Mouse (Mus musculus): ENCODE measurements around the gene Hdgfl2. TPM values are rescaled to one million over a fixed set of nuclear protein-coding genes. Genes with fewer than 3 reads are reported as not detected.
A peak's percentile ranks its signal among the peaks of the same experiment; 100 is the strongest.

The Hdgfl2 gene
- total RNA-seq, 2 experiments from 2014 or later = 104 to 115 TPM

GRCm38 (mm10) chr17:56124377-56125275 lies 45.2 kb downstream of the Hdgfl2 start:
- DNase-seq (ENCODE audit: low spot score in 2 of 2) = no peak

- no peak for DNase-seq (ENCODE audit: low spot score in 2 of 2)
Measured at GRCm38 (mm10) chr17:56125276-56125630, 45.8 kb downstream of the Hdgfl2 start.

DNA sequence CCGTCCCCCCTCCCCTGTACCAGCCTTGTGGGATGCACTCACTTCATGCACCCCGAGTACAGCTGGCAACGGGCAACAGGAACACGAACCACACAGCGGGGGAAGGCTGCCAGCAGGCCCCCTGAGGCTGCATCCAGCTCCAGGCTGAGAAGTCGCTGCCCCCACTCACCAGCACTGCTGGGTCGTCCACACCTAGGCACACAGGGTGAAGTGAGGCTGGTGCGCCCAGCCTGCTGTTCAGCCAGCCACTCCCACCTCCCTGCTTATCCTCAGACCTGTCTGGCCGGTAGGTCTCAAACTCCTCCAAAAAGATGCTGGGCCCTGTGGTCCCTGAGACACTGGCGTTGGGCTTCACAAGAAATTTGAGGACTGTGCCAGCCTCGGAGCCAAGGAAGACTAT lies 46.7 kb downstream of the Hdgfl2 start:
- no peak for DNase-seq (ENCODE audit: low spot score in 2 of 2)

GRCm38 (mm10) chr17:56128246-56128645 lies 48.8 kb downstream of the Hdgfl2 start:
- no peak for DNase-seq (ENCODE audit: low spot score in 2 of 2)

- DNase-seq (ENCODE audit: low spot score in 2 of 2) = no peak
Measured at GRCm38 (mm10) chr17:56131136-56131535, 51.7 kb downstream of the Hdgfl2 start.

DNA sequence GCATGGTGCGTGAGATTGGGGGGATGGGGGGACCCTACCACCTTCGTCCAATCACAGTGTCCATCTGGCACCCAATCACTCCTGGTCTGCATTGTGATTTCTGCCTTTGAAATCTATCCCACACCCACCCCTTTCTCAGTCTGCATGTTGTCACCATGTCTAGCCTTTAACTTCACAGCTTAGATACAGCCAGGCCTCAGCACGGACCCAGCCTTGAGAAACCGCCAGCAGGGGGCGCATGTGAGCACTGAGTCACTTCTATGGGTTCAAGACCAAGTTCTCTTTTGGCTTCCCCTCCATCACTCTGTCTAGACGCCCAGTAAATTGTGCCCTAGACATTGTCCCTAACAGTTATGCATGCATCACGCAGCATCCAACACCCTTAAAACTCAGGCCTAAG lies 52.4 kb downstream of the Hdgfl2 start:
- DNase-seq (ENCODE audit: low spot score in 2 of 2) = no peak

DNA sequence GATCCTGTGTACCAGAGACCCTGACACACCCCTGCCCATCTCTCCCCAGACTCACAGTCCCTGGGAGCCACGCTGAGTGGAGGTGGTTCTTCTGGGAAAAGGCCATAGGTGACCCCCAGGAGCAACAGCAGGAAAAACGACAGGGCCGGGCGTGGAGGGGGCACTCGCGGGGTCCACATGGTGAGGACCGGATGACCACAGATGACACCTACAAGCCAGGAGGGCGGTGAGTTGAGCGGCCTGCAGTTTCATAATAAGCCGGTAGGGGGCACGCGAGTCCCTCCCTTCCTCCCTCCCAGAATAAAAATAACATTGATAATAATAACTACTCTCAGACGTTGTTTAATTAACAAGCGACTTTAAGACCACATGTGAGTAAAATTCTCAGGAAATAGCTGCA lies 53.2 kb downstream of the Hdgfl2 start:
- no peak for DNase-seq (ENCODE audit: low spot score in 2 of 2)

GRCm38 (mm10) chr17:56133457-56134363 lies 54.3 kb downstream of the Hdgfl2 start:
- no peak for DNase-seq (ENCODE audit: low spot score in 2 of 2)

DNA sequence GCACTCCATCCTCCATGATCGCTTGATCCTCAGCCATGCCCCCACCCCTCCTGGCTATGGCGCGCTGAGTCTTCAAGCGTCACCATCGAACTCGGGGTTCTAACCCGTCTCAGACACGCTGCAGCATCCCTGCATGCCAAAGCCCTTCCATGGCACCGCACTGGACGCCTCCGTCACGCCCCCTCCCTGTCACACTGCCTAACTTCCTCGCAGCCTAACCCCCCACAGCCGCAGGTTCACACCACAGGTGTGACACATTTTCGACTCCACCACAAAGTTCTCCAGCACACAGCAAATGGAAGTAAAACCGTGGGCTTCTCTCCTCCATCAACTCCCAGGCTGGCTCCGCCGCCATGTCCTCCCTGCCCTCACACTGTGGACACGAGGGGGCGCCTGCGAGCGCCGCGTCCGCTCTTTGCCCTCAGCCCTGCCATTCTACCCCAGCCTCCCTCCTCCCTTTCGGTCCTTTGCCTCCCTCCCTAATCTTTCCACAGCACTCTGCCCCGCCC lies 55.1 kb downstream of the Hdgfl2 start:
- no peak for DNase-seq (ENCODE audit: low spot score in 2 of 2)

DNA sequence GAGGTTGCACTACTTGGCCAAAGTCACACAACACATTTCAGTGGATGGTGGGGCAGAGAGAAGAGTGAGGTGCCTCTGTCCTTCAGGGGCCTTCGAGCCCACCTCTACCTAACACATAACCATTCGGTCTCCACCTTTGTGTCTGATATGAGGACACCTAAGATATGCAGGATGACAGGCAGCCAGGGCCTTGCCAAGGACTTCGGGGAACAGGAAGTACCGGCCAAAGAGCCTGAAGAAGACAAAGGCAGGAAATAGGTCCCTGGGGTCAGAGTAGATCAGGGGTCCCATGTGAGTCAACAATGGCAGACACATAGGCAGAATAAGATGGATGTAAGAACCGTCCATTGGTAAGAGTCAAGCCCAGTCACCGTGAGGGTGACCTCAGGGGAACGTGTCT lies 57.1 kb downstream of the Hdgfl2 start:
- DNase-seq (ENCODE audit: low spot score in 2 of 2) = no peak

DNA sequence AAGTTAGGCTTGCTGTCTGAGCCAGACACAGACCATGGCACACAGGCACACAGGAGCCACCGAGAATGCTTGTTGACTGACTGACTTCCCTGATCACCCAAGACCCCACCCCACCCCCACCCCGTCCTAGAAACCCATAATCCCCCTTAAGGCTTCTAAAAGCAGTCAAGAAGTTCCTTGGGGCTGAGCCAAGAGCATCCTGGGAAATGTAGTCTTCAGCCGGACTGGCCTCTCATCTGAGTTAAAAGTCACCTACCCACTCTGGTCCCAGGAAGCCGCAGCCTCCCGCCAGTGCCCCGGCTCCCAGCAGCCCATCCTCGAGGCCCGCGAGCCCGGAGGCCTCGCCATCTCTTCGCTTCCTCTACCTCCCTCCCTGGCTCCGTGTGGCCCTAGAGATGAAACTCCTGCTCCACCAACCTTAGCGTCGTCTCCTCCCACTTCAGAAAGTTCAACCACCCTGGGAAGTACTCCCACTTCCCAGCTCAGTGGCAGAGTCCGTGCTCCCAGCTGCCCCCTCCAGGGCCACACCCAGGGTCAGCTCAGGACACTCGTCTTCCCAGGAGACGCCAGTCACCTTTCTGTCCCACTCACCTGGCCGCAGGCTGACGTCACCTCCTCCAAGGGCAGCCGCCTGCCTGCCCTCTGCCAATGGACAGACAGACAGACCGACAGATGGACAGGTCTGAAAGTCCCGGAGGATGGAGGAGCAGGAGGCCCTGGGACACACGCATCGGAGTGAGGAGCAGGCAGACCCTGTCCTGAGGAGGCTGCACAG lies 58.6 kb downstream of the Hdgfl2 start:
- no peak for DNase-seq (ENCODE audit: low spot score in 2 of 2)

GRCm38 (mm10) chr17:56139355-56139754 lies 59.9 kb downstream of the Hdgfl2 start:
- DNase-seq (ENCODE audit: low spot score in 2 of 2) = no peak

DNA sequence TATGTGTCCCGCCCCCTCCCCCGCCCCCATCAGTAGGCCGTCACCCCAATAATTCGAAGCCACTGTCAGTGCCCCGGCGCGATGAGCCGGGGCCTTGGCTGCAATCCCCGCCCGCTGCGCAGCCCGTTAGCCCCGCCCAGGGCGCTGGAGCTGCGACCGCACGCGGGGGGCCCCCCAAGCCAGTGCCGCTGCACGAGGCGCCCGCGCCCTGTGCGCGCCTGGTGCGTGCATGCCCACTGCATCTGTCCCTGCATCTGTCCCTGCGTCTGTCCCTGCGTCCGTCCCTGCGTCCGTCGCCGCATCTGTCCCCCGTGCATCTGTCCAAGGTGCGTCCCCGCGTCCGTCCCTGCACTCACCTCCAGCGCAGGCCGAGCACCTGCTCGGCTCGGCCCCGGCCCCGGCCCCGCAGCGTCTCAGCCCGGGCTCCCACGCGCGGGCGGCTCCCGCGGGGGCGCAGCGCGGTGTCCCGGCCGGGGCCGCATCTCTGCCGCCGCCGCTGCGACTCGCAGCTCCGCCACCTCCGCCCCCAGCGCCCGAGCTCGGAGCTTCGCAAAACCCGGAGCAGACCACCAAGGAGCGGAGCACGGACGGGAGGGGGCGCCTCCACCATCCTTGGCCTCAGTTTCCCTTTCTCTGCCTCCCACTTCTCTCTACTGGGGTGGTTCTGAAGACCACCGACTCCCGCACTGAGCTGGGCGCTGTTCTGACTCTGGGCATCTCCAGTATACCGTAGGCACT lies 60.6 kb downstream of the Hdgfl2 start, which contains the start of gene Sema6b:
Gene Sema6b (minus strand): TSS at position 486 of the 738 bp plus-strand sequence.
- DNase-seq (ENCODE audit: low spot score in 2 of 2) = peak; percentile 78 to 80

DNA sequence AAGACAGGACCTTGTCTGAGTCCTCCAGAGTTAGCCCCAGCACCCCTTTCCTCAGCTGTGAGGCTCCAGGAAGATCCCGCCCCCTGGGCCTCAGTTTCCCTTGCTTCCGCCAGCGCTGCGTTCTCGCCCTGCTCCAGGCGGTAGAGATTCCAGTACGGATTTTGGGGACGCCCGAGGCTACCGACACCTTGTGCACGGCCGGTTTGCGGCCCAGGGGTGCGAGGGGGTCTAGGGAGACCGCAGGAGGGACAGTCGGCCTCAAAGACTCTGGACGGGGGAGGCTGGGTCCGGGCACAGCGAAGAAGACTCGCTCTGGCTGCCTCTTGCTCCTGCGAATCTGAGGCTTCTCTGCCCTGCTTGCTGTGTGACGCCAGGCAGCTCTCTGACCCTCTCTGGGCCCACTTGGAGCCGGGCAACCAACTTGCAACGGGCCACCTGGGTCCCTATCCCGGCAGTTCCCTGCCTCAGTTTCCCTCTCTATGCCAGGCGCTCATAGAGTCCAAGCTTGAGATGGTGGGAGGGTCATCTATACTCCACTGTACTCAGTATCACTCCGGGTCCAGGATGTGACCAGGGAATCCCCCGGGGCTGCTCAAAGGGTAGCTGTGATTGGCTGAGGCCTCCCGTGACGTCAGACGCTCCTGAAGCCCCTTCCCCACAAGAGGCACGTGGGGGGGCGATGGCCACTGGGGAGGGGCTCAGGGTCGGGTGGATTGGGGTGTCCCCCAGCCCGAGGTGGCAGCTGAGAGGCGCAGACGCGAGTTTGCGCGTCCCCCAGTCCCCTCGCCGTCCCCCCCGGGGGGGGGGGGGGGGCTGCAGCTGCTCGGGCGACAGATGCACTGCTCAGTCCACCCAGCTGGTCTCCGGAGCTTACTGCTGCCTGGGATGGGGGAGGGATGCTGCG lies 62.5 kb downstream of the Hdgfl2 start:
- DNase-seq (ENCODE audit: low spot score in 2 of 2) = peak; percentile 67 to 69

DNA sequence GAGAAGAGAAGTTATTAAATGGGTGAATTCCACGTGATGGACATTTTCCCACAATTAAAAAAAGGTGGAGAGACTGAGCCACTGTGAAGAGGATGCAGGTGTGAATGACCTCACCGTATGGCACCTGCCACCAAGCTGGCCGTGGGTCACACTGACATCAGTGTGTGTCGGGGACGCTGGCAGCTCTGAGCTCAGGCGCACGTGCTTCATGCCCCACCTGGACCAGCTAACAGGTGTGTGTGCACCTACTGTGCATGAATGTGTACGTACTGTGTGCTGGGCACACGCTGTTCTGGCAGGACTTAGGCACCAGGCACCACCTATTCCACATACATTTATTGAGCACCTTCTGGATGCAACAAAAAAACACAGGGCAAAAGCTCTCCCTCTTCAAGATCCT lies 65.1 kb downstream of the Hdgfl2 start:
- DNase-seq (ENCODE audit: low spot score in 2 of 2) = no peak

DNA sequence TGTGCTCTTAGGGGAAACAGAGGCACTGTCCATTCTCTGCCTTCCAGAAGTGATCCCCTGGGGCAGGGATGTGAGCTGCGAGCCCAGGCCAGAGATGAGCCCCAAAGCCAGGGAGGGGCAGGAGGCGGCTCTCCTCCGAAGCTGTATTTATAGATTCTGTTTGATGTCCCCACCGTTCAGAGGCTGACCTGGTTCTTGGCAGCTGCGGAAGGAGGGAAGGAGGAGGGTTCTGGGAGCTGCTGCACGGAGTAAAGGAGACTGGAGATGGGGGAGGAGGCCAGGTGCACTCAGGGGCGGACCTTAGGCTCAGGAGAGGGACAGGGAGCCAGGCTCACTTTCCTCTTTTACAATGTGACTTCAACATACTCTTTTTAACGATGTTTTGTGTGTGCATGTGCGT lies 66.7 kb downstream of the Hdgfl2 start:
- no peak for DNase-seq (ENCODE audit: low spot score in 2 of 2)

- no peak for DNase-seq (ENCODE audit: low spot score in 2 of 2)
Measured at GRCm38 (mm10) chr17:56147420-56147819, 68.0 kb downstream of the Hdgfl2 start.

DNA sequence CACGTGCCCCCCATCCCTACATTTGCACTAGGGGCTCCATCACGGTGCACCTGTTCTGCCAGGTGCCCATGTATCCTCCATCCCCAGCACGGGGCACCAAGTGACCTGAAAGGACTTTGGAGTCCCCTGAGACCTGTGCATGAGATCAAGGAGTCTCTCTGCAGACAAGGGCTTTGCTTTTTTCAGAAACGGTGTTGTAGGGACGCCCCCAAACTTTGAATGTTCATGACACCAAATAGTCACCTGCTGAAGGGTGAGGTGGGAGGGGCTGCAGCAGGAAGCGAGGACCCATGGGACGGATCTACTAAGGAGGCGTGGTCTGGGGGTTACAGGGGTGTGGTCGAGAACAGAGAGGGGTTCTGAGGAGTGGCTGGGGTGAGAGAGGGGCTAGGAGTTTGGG lies 68.8 kb downstream of the Hdgfl2 start:
- no peak for DNase-seq (ENCODE audit: low spot score in 2 of 2)
